In the genomic region with DNA sequence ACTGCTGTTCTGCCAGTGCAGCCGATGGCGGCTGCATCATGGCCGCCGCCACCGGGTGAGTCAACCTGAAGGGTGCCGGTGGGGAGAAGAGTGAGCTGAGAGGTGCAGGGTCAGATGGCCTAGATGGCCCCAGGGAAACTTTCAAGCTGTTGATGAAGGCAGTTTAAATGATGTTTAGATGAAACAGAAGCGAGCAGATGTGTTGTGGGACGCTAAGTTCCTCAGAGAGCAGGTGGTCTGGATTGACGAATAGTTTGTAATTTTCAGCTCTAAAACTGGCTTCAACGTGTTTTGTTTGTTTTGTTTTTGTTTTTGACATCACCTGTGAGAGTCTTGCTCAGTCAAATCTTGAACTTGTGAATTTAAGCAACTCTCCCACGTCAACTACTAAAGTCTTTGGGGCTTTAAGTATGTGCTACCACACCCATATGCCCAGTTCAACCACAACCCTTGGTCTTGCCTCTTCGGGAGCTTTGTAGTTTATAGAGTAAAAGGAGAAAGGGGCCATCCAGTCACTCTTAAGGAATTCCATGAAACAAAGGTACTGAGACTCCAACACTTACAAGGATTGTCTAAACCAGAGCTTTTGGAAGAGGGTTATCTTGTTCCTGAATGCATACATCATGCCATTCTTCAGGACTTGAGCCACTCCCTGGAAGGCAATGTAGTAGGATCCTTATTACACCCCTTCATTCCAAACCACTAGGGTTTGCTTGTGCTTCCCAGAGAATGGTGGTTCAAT, we compare ENCODE assay signal across 14 mouse cellular contexts. TPM values are rescaled to one million over a fixed set of nuclear protein-coding genes. Genes with fewer than 3 reads are reported as not detected.
"Had no signal": no experiment of that assay in that cellular context is flagged by ENCODE, and none has a peak within 500 bp of the region (broad histone marks: within the 10 kb centered on the region; RNA-seq: fewer than 3 reads in every experiment).

No protein-coding gene starts in this region.

- DNase-seq: kidney, postnatal 10 days; kidney, postnatal 4 days; liver; lung, adult 2 months; lung, postnatal 36 days; thymus, postnatal 4 days had no signal

- H3K4me3 ChIP-seq: layer of hippocampus, adult 2 months; limb, embryonic 12.5 days; midbrain, embryonic 13.5 days; neural tube, embryonic 12.5 days had no signal

- H3K4me1 ChIP-seq: midbrain, embryonic 13.5 days; neural tube, embryonic 12.5 days had no signal

- ATAC-seq: lung, postnatal 0 days; midbrain, embryonic 13.5 days had no signal

- H3K27ac ChIP-seq: layer of hippocampus, adult 2 months; limb, embryonic 12.5 days; liver, embryonic 14.5 days; midbrain, embryonic 13.5 days; neural tube, embryonic 12.5 days had no signal

- H3K27me3 ChIP-seq: limb, embryonic 12.5 days; midbrain, embryonic 13.5 days; neural tube, embryonic 12.5 days had no signal

- H3K9me3 ChIP-seq: limb, embryonic 12.5 days; midbrain, embryonic 13.5 days; neural tube, embryonic 12.5 days had no signal

- H3K9ac ChIP-seq: limb, embryonic 12.5 days; liver, embryonic 14.5 days; midbrain, embryonic 13.5 days; neural tube, embryonic 12.5 days had no signal

- H3K4me2 ChIP-seq: limb, embryonic 12.5 days; midbrain, embryonic 13.5 days; neural tube, embryonic 12.5 days had no signal

RNA-seq across cellular contexts. Expression of a gene that starts 41.0 kb away (rescaled TPM):
- total RNA-seq: megakaryocyte progenitor cell, adult 5-6 weeks; neutrophil, adult 5-6 weeks had no signal
